Mouse (Mus musculus) forebrain, postnatal 0 days (tissue): ENCODE measurements around the gene Duxbl1. TPM values are rescaled to one million over a fixed set of nuclear protein-coding genes. Genes with fewer than 3 reads are reported as not detected.
"Not testable (repeated sequence)": the region's sequence is repeated elsewhere in the genome, so short reads cannot be mapped to it uniquely, and the experiment has no call there.

Experiments used
- ATAC-seq: fragments of 200-750 bp; cut with Nextera tagmentation; 2 replicates; pipeline ENCODE4 v1.8.0; 2017; ENCODE audit warnings: mild to moderate bottlenecking, moderate library complexity
- DNase-seq: peaks from one replicate; pipeline ENCODE4 v3.0.0-alpha.2; 2015
- H3K27ac ChIP-seq: fragments of 300-500 bp; sonication (generic); 2 replicates; pipeline ENCODE4 v1.5.1; 2014; ENCODE audit warnings: low read depth, mild to moderate bottlenecking, antibody characterized with exemption, low read length, moderate library complexity, mixed read lengths
- H3K27me3 ChIP-seq: fragments of 300-500 bp; sonication (generic); 2 replicates; pipeline ENCODE4 v1.6.1; 2014; ENCODE audit warnings: mild to moderate bottlenecking, low read length, mixed read lengths; ENCODE audit not compliant: insufficient read depth
- H3K36me3 ChIP-seq: fragments of 300-500 bp; sonication (generic); 2 replicates; pipeline ENCODE4 v1.6.1; 2014; ENCODE audit warnings: mild to moderate bottlenecking, moderate library complexity; ENCODE audit not compliant: insufficient read depth
- H3K4me1 ChIP-seq: fragments of 300-500 bp; sonication (generic); 2 replicates; pipeline ENCODE4 v1.6.1; 2014; ENCODE audit warnings: antibody characterized with exemption; ENCODE audit not compliant: insufficient read depth
- H3K4me2 ChIP-seq: fragments of 300-500 bp; sonication (generic); 2 replicates; pipeline ENCODE4 v1.6.1; 2014; ENCODE audit warnings: low read depth, mild to moderate bottlenecking, moderate library complexity
- H3K4me3 ChIP-seq: fragments of 300-500 bp; sonication (generic); 2 replicates; pipeline ENCODE4 v1.5.1; 2014; ENCODE audit warnings: low read depth, low read length, mixed read lengths
- H3K9ac ChIP-seq: fragments of 300-500 bp; sonication (generic); 2 replicates; pipeline ENCODE4 v1.6.1; 2014; ENCODE audit warnings: mild to moderate bottlenecking
- H3K9me3 ChIP-seq: fragments of 300-500 bp; sonication (generic); 2 replicates; pipeline ENCODE4 v1.6.1; 2016; ENCODE audit warnings: low read length
- WGBS: fragments of 180-500 bp; shearing (Covaris S2); extraction: QIAGEN DNeasy Blood & Tissue Kit; methylation state at CpG from one replicate; pipeline ENCODE4 v1.1.7; 2014; 5-methylcytosine and 5-hydroxymethylcytosine counted together
- polyA plus RNA-seq: library from polyadenylated mRNA; unstranded; fragments of >200 nt; fragmentation: Nextera tagmentation; extraction: Ambion mirVana; gene quantifications from 2 replicates; pipeline ENCODE4 v1.2.1, GENCODE M21; 2015
- total RNA-seq: library from RNA; depleted of rRNA; stranded (reverse); fragments of >200 nt; gene quantifications from 2 replicates; pipeline ENCODE4 v1.2.3, GENCODE M21; 2014; rRNA removed

Gene Duxbl1
- total and polyA plus RNA-seq, 2 experiments from 2014 or later = 1.1 to 6.4 TPM

DNA sequence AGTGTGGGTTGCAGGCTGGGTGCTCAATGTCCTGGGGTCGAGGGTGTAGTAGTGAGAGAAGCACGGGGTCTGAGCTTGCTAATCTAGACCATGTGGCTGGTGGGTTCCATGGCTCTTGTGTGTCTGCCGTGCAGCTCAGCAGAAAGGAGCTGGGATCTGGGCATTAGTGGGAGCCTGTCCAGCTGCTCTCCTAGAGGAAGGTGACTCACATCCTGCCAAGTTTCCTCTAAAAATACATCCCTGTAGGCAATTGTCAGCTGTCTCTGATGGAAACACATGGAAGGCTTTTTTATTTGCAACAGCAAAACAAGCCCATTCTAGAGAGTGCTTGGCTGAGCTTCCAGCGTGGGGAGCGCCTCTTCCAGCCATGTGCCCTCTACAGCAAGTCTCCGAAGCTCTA is 44.5 kb downstream of the Duxbl1 start:
- H3K27ac ChIP-seq, H3K9me3 ChIP-seq, H3K4me2 ChIP-seq, ATAC-seq, H3K36me3 ChIP-seq, DNase-seq, H3K4me1 ChIP-seq, H3K9ac ChIP-seq, H3K27me3 ChIP-seq, H3K4me3 ChIP-seq: not testable (repeated sequence)
- no CpG with 5 or more reads among the region's 6 CpGs for WGBS

DNA sequence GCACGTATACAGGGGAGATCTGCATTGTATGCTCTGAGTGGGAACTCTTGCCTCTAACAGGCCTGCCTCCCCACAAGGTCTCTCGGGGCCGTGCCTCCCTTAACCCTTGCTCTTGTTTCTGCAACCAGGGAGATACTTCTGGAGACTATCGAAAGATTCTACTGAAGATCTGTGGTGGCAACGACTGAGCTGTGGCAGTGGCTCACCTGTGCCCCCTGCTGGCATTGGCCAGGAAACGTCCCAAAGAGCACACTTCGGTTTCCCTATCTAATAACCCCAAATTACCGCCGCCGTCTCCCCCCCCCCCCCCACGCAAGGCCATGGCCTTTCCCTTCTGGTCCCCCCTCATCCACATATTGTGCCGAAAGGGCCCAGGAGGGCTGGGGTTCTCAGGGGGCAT is 47.3 kb downstream of the Duxbl1 start:
- peak; percentile 23; the same call in 1 of the 2 replicates for ATAC-seq
- H3K4me1 ChIP-seq, H3K9me3 ChIP-seq, H3K27ac ChIP-seq, H3K36me3 ChIP-seq, H3K9ac ChIP-seq, H3K27me3 ChIP-seq, DNase-seq, H3K4me2 ChIP-seq, H3K4me3 ChIP-seq: not testable (repeated sequence)
- WGBS = no CpG with 5 or more reads among the region's 12 CpGs

DNA sequence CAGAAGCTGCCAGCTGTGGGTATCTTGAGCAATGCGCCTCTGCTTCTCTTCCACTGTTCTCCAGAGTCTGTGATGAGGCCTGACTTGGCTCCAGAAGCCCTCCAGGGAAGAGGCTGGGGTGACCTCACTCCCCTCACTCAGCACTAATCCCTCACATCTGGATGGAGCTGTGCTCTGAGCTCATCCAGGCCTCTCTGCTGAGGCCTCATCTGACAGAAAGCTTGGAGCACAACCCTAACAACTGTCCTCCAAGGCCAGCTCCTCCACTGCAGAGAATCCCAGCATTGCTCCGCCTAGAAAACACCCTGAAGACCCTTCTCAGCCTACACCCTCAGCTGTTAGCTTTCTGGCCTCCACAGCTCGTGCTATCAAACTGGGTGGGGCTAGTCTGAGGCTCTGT is 56.0 kb downstream of the Duxbl1 start:
- not testable (repeated sequence) for H3K27me3 ChIP-seq, H3K4me1 ChIP-seq, ATAC-seq, H3K9me3 ChIP-seq, H3K4me3 ChIP-seq, H3K36me3 ChIP-seq, DNase-seq, H3K27ac ChIP-seq, H3K9ac ChIP-seq, H3K4me2 ChIP-seq
- WGBS = no CpG with 5 or more reads among the region's 3 CpGs

DNA sequence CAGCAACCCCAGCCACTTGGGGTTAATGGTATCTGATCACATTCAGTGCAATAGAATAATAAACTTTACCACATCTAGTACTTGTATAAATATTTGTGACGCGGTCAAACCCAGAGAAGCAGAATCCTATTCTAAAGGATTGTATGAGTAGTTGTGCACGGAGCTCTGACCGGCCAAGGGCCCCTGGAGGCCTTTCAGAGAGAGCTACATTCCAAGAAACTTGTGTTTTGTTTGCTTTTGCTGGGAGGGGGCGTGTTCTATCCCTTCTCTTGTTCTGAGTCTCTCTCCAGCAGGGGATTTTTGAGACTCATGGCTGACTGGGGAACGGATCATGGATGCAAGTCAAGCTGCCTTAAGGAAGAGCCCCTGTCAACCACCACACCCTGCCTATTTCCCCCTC is 57.1 kb downstream of the Duxbl1 start:
- not testable (repeated sequence) for H3K27ac ChIP-seq, H3K4me3 ChIP-seq, DNase-seq, ATAC-seq, H3K36me3 ChIP-seq, H3K9me3 ChIP-seq, H3K4me1 ChIP-seq, H3K27me3 ChIP-seq, H3K4me2 ChIP-seq, H3K9ac ChIP-seq
- no CpG with 5 or more reads among the region's 6 CpGs for WGBS

Other genes with a start within 250 kb of the Duxbl1 start
- 25.4 and 28.7 TPM in 2 replicates for gene Zcchc24, start 209.5 kb upstream of the Duxbl1 start, total RNA-seq
- gene Zcchc24, start 209.5 kb upstream of the Duxbl1 start, polyA plus RNA-seq = 11.1 and 14.7 TPM in 2 replicates
- 2.0 and 3.0 TPM in 2 replicates for gene Anxa11, start 136.4 kb upstream of the Duxbl1 start, total RNA-seq
- 3.7 and 4.2 TPM in 2 replicates for gene Anxa11, start 136.4 kb upstream of the Duxbl1 start, polyA plus RNA-seq
- gene Plac9a, start 75.5 kb upstream of the Duxbl1 start, total RNA-seq = 2.0 TPM in 1 of 2 replicates, not detected in the other
- 0.70 TPM in 1 of 2 replicates, not detected in the other for gene Plac9a, start 75.5 kb upstream of the Duxbl1 start, polyA plus RNA-seq
- gene Tmem254a, start 50.9 kb upstream of the Duxbl1 start, total RNA-seq = 8.0 and 10.1 TPM in 2 replicates
- gene Tmem254a, start 50.9 kb upstream of the Duxbl1 start, polyA plus RNA-seq = 4.5 and 5.7 TPM in 2 replicates
- 0.33 TPM in 1 of 2 replicates, not detected in the other for gene Cphx1, start 40.3 kb upstream of the Duxbl1 start, total RNA-seq
- gene Cphx1, start 40.3 kb upstream of the Duxbl1 start, polyA plus RNA-seq = 0.16 TPM in 1 of 2 replicates, not detected in the other
- gene Gm9780, start 64.1 kb downstream of the Duxbl1 start, total RNA-seq = 25.4 and 30.7 TPM in 2 replicates
- gene Gm9780, start 64.1 kb downstream of the Duxbl1 start, polyA plus RNA-seq = 13.3 and 16.3 TPM in 2 replicates
- gene Tmem254c, start 88.8 kb downstream of the Duxbl1 start, total RNA-seq = 24.2 and 40.0 TPM in 2 replicates
- 36.2 and 40.9 TPM in 2 replicates for gene Tmem254c, start 88.8 kb downstream of the Duxbl1 start, polyA plus RNA-seq
- not detected in 2 replicates for gene Cphx2, start 102.9 kb downstream of the Duxbl1 start, total RNA-seq
- gene Cphx2, start 102.9 kb downstream of the Duxbl1 start, polyA plus RNA-seq = not detected in 2 replicates
- not detected in 2 replicates for gene Cphx3, start 103.7 kb downstream of the Duxbl1 start, total RNA-seq
- not detected in 2 replicates for gene Cphx3, start 103.7 kb downstream of the Duxbl1 start, polyA plus RNA-seq
- gene Duxbl2, start 139.8 kb downstream of the Duxbl1 start, total RNA-seq = 0.67 and 3.8 TPM in 2 replicates
- 1.9 TPM in 1 of 2 replicates, not detected in the other for gene Duxbl2, start 139.8 kb downstream of the Duxbl1 start, polyA plus RNA-seq
- 5.9 and 8.0 TPM in 2 replicates for gene Plac9b, start 203.9 kb downstream of the Duxbl1 start, total RNA-seq
- gene Plac9b, start 203.9 kb downstream of the Duxbl1 start, polyA plus RNA-seq = 11.2 and 13.8 TPM in 2 replicates
- 25.0 and 25.5 TPM in 2 replicates for gene Tmem254b, start 228.5 kb downstream of the Duxbl1 start, total RNA-seq
- gene Tmem254b, start 228.5 kb downstream of the Duxbl1 start, polyA plus RNA-seq = 24.1 and 29.4 TPM in 2 replicates